Mouse (Mus musculus) c-Kit-positive CD71-positive TER-119-positive erythroid progenitor cells, embryonic 14.5 days (primary cell): ENCODE data around the gene Nsfl1c.

Source experiments
- DNase-seq: peaks from one replicate; pipeline ENCODE4 v3.0.0-alpha.2; 2013; ENCODE audit warnings: low spot score

Nsfl1c gene

GRCm38 (mm10) chr2:151543063-151543895 is 49.3 kb downstream of the Nsfl1c start:
- DNase-seq: no peak

- no peak for DNase-seq
These were observed 50.7 kb downstream of the Nsfl1c start for GRCm38 (mm10) chr2:151544673-151545072.

- DNase-seq: no peak
These were observed 52.6 kb downstream of the Nsfl1c start for GRCm38 (mm10) chr2:151546571-151546970.

GRCm38 (mm10) chr2:151549615-151550121 is 55.7 kb downstream of the Nsfl1c start:
- DNase-seq: no peak
